Mouse (Mus musculus): ENCODE measurements around the gene Rap1gap2. TPM values are rescaled to one million over a fixed set of nuclear protein-coding genes. Genes with fewer than 3 reads are reported as not detected.
"Not testable (repeated sequence)": the region's sequence is repeated elsewhere in the genome, so short reads cannot be mapped to it uniquely, and the experiment has no call there.

The Rap1gap2 gene
- polyA plus RNA-seq, 1 experiment from 2014 or later: 3.4 TPM

GRCm38 (mm10) chr11:74589401-74590238, 21.1 kb downstream of the Rap1gap2 start:
- peak overlapping the region; percentile 45 for H3K9ac ChIP-seq (ENCODE audit: low read depth, low read length)
- WGBS: 5% methylated on average over 24 of the region's 66 CpGs
- H3K4me1 ChIP-seq (ENCODE audit: control insufficient read depth, insufficient read depth, low read length): no peaks in the 10 kb centered on the region
- H3K9me3 ChIP-seq (ENCODE audit: control insufficient read depth, low read length): no peaks in the 10 kb centered on the region
- peaks cover 62% of the 10 kb centered on the region for H3K27me3 ChIP-seq (replicated peaks; ENCODE audit: control insufficient read depth, insufficient read depth, low read length)
- H3K27ac ChIP-seq (replicated peaks; ENCODE audit: low read depth, low read length): no peak overlapping the region
- no peaks in the 10 kb centered on the region for H3K36me3 ChIP-seq (ENCODE audit: control insufficient read depth, insufficient read depth, low read length)
- H3K4me2 ChIP-seq (ENCODE audit: low read depth, low read length): peak overlapping the region; percentile 64
- peak overlapping the region; percentile 39 for H3K4me3 ChIP-seq (ENCODE audit: low read depth, low read length)
- peak; percentile 18; the same call in 1 of the 2 replicates for ATAC-seq (ENCODE audit: low read depth)
- no peak for DNase-seq (ENCODE audit: low spot score)

GRCm38 (mm10) chr11:74586401-74586800, 24.3 kb downstream of the Rap1gap2 start:
- H3K36me3 ChIP-seq (ENCODE audit: control insufficient read depth, insufficient read depth, low read length): no peaks in the 10 kb centered on the region
- no peaks in the 10 kb centered on the region for H3K4me1 ChIP-seq (ENCODE audit: control insufficient read depth, insufficient read depth, low read length)
- H3K27ac ChIP-seq (replicated peaks; ENCODE audit: low read depth, low read length): no peak overlapping the region
- 60% methylated on average over 5 of the region's 5 CpGs for WGBS
- H3K4me3 ChIP-seq (ENCODE audit: low read depth, low read length): no peak overlapping the region
- H3K4me2 ChIP-seq (ENCODE audit: low read depth, low read length): no peak overlapping the region
- no peaks in the 10 kb centered on the region for H3K9me3 ChIP-seq (ENCODE audit: control insufficient read depth, low read length)
- H3K9ac ChIP-seq (ENCODE audit: low read depth, low read length): no peak overlapping the region
- H3K27me3 ChIP-seq (replicated peaks; ENCODE audit: control insufficient read depth, insufficient read depth, low read length): peaks cover 48% of the 10 kb centered on the region
- no peak for ATAC-seq (ENCODE audit: low read depth)
- DNase-seq (ENCODE audit: low spot score): no peak

GRCm38 (mm10) chr11:74584946-74585723, 25.6 kb downstream of the Rap1gap2 start:
- no peak overlapping the region for H3K27ac ChIP-seq (replicated peaks; ENCODE audit: low read depth, low read length)
- H3K4me2 ChIP-seq (ENCODE audit: low read depth, low read length): no peak overlapping the region
- peaks cover 36% of the 10 kb centered on the region for H3K27me3 ChIP-seq (replicated peaks; ENCODE audit: control insufficient read depth, insufficient read depth, low read length)
- ATAC-seq (ENCODE audit: low read depth) (no peak), DNase-seq (ENCODE audit: low spot score) (peak; percentile 48)
- H3K9ac ChIP-seq (ENCODE audit: low read depth, low read length): no peak overlapping the region
- H3K4me3 ChIP-seq (ENCODE audit: low read depth, low read length): no peak overlapping the region
- no peaks in the 10 kb centered on the region for H3K9me3 ChIP-seq (ENCODE audit: control insufficient read depth, low read length)
- H3K36me3 ChIP-seq (ENCODE audit: control insufficient read depth, insufficient read depth, low read length): no peaks in the 10 kb centered on the region
- no peaks in the 10 kb centered on the region for H3K4me1 ChIP-seq (ENCODE audit: control insufficient read depth, insufficient read depth, low read length)
- 65% methylated on average over 10 of the region's 10 CpGs for WGBS

- Histone ChIP-seq H3K27me3 (replicated peaks; ENCODE audit: control insufficient read depth, insufficient read depth, low read length) (peaks cover 23% of the 10 kb centered on the region), H3K4me1 (ENCODE audit: control insufficient read depth, insufficient read depth, low read length) (no peaks in the 10 kb centered on the region), H3K9me3 (ENCODE audit: control insufficient read depth, low read length) (no peaks in the 10 kb centered on the region), H3K9ac (ENCODE audit: low read depth, low read length) (no peak overlapping the region), H3K27ac (replicated peaks; ENCODE audit: low read depth, low read length) (no peak overlapping the region), H3K4me2 (ENCODE audit: low read depth, low read length) (no peak overlapping the region), H3K4me3 (ENCODE audit: low read depth, low read length) (no peak overlapping the region), H3K36me3 (ENCODE audit: control insufficient read depth, insufficient read depth, low read length) (no peaks in the 10 kb centered on the region)
- WGBS: 68% methylated on average over 7 of the region's 7 CpGs
- DNase-seq (ENCODE audit: low spot score) (no peak), ATAC-seq (ENCODE audit: low read depth) (no peak)
Observed at GRCm38 (mm10) chr11:74583824-74584349, 26.8 kb downstream of the Rap1gap2 start.

- H3K27ac ChIP-seq (replicated peaks; ENCODE audit: low read depth, low read length): no peak overlapping the region
- H3K4me1 ChIP-seq (ENCODE audit: control insufficient read depth, insufficient read depth, low read length): no peaks in the 10 kb centered on the region
- ATAC-seq (ENCODE audit: low read depth) (no peak), DNase-seq (ENCODE audit: low spot score) (no peak)
- no peaks in the 10 kb centered on the region for H3K9me3 ChIP-seq (ENCODE audit: control insufficient read depth, low read length)
- H3K27me3 ChIP-seq (replicated peaks; ENCODE audit: control insufficient read depth, insufficient read depth, low read length): 0 out of 2 replicates have a peak, but pooled peaks cover 9% of the 10 kb centered on the region
- no peaks in the 10 kb centered on the region for H3K36me3 ChIP-seq (ENCODE audit: control insufficient read depth, insufficient read depth, low read length)
- no peak overlapping the region for H3K4me2 ChIP-seq (ENCODE audit: low read depth, low read length)
- 75% methylated on average over 3 of the region's 3 CpGs for WGBS
- no peak overlapping the region for H3K4me3 ChIP-seq (ENCODE audit: low read depth, low read length)
- H3K9ac ChIP-seq (ENCODE audit: low read depth, low read length): no peak overlapping the region
Observed at GRCm38 (mm10) chr11:74582464-74582863, 28.3 kb downstream of the Rap1gap2 start.

GRCm38 (mm10) chr11:74581333-74581732, 29.4 kb downstream of the Rap1gap2 start:
- H3K4me3 ChIP-seq (ENCODE audit: low read depth, low read length); DNase-seq (ENCODE audit: low spot score); H3K9ac ChIP-seq (ENCODE audit: low read depth, low read length); H3K4me1 ChIP-seq (ENCODE audit: control insufficient read depth, insufficient read depth, low read length); H3K27me3 ChIP-seq (replicated peaks; ENCODE audit: control insufficient read depth, insufficient read depth, low read length); H3K36me3 ChIP-seq (ENCODE audit: control insufficient read depth, insufficient read depth, low read length); ATAC-seq (ENCODE audit: low read depth); H3K27ac ChIP-seq (replicated peaks; ENCODE audit: low read depth, low read length); H3K9me3 ChIP-seq (ENCODE audit: control insufficient read depth, low read length); H3K4me2 ChIP-seq (ENCODE audit: low read depth, low read length): not testable (repeated sequence)
- WGBS: 59% methylated on average over 4 of the region's 4 CpGs

GRCm38 (mm10) chr11:74577068-74577467, 33.6 kb downstream of the Rap1gap2 start:
- Histone ChIP-seq H3K27me3 (replicated peaks; ENCODE audit: control insufficient read depth, insufficient read depth, low read length) (no peaks in the 10 kb centered on the region), H3K4me3 (ENCODE audit: low read depth, low read length) (no peak overlapping the region), H3K4me1 (ENCODE audit: control insufficient read depth, insufficient read depth, low read length) (no peaks in the 10 kb centered on the region), H3K36me3 (ENCODE audit: control insufficient read depth, insufficient read depth, low read length) (no peaks in the 10 kb centered on the region), H3K9ac (ENCODE audit: low read depth, low read length) (no peak overlapping the region), H3K27ac (replicated peaks; ENCODE audit: low read depth, low read length) (no peak overlapping the region), H3K9me3 (ENCODE audit: control insufficient read depth, low read length) (no peaks in the 10 kb centered on the region), H3K4me2 (ENCODE audit: low read depth, low read length) (no peak overlapping the region)
- DNase-seq (ENCODE audit: low spot score) (no peak), ATAC-seq (ENCODE audit: low read depth) (no peak)
- 65% methylated on average over 3 of the region's 3 CpGs for WGBS

- H3K4me2 ChIP-seq (ENCODE audit: low read depth, low read length): no peak overlapping the region
- ATAC-seq (ENCODE audit: low read depth): no peak
- WGBS: 74% methylated on average over 3 of the region's 3 CpGs
- no peaks in the 10 kb centered on the region for H3K36me3 ChIP-seq (ENCODE audit: control insufficient read depth, insufficient read depth, low read length)
- no peaks in the 10 kb centered on the region for H3K4me1 ChIP-seq (ENCODE audit: control insufficient read depth, insufficient read depth, low read length)
- H3K27ac ChIP-seq (replicated peaks; ENCODE audit: low read depth, low read length): no peak overlapping the region
- no peak overlapping the region for H3K9ac ChIP-seq (ENCODE audit: low read depth, low read length)
- no peaks in the 10 kb centered on the region for H3K27me3 ChIP-seq (replicated peaks; ENCODE audit: control insufficient read depth, insufficient read depth, low read length)
- no peak overlapping the region for H3K4me3 ChIP-seq (ENCODE audit: low read depth, low read length)
- DNase-seq (ENCODE audit: low spot score): no peak
- no peaks in the 10 kb centered on the region for H3K9me3 ChIP-seq (ENCODE audit: control insufficient read depth, low read length)
Observed at GRCm38 (mm10) chr11:74575940-74576339, 34.8 kb downstream of the Rap1gap2 start.
